Mouse (Mus musculus) right cerebral cortex, postnatal 10 days (tissue): ENCODE measurements around the gene Gas2l3.

Source experiments
- DNase-seq, 2 experiments: peaks; one replicate each; pipeline ENCODE4 v3.0.0; 2021; ENCODE audit warnings: low spot score in 2 of 2

The Gas2l3 gene

GRCm38 (mm10) chr10:89400674-89401336 is 43.0 kb downstream of the Gas2l3 start:
- DNase-seq, result peak in 1 of 2 experiments; percentile 49

DNA sequence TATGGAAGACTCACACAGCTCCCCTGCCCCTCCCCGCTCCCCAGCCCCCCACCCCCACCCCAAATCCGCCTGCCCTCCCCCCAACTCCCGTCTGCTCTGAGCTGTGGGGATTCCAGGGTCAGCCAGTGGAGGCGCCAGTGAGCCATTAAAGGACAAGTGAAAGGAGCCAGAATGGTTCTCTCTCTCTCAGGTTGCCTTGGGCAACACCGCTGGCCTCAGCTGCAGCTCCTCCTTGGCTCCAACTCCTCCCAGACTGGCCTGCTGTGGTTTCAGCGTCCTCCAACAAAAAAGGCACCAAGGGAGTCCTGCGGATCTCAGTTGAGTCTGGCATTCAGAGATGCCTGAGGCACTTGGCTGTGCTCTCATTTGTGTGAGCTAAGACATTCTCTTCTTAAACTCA is 47.9 kb downstream of the Gas2l3 start:
- peak; percentile 71 to 75 for DNase-seq

- no peak for DNase-seq
Measured at GRCm38 (mm10) chr10:89395321-89395720, 48.4 kb downstream of the Gas2l3 start.

DNA sequence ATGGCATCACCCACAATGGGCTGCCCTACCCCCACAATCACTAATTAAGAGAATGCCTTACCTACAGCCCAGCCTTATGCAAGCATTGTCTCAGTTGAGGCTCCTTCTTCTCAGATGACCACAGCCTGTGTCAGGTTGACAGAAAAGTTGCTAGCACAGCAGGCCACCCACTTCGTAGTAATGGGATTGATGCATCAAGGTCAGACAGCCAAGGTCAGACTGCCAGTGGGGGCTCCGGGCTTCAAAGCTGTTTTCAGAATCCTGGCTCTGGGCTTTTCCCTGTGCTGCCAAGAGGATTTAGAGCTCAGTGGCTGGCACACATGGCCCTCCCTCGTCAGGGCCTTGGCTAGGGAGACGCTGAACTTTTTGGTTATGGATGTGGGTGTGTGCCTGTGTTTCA is 51.1 kb downstream of the Gas2l3 start:
- DNase-seq, result no peak

- DNase-seq, result peak in 1 of 2 experiments; percentile 60
Measured at GRCm38 (mm10) chr10:89391571-89392163, 52.1 kb downstream of the Gas2l3 start.

DNA sequence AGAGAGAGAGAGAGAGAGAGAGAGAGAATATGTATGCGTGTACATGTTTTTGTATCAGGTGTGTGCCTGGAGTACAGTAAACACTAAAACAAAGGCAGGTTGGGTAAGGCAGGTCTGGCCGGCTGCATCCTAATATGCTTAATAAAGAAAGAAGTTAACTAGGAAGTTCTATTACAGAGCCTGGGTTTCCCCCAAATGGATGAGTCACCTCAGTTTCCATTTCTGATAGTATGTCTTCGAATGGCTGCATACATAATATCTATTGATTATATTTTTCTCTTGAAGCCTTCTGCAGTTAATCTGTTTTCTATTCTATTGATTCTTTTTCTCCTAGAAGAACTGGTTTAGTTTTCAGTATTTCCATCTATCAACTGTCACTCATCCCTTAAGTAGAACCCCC is 57.3 kb downstream of the Gas2l3 start:
- no peak for DNase-seq

DNA sequence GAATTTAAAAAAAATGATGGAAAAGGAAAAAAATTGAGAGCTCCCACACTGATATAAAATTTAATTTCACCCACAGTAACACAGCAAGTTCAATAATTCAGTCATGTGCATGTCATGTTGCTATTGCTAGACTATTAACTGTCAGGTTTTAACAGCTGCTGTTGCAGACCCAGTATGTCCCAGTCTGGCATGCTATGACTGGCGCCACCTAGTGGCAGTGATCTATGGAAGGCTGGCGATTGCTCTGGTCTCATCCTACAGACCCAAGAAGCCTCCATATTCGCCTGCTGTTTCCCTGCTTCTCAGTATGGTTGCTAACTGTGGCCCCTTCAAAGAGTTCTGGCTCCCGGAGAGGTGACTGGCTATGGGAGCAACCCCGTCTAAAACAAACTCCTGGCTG is 60.3 kb downstream of the Gas2l3 start:
- peak; percentile 60 to 80 for DNase-seq

GRCm38 (mm10) chr10:89377750-89378149 is 66.0 kb downstream of the Gas2l3 start:
- no peak for DNase-seq

DNA sequence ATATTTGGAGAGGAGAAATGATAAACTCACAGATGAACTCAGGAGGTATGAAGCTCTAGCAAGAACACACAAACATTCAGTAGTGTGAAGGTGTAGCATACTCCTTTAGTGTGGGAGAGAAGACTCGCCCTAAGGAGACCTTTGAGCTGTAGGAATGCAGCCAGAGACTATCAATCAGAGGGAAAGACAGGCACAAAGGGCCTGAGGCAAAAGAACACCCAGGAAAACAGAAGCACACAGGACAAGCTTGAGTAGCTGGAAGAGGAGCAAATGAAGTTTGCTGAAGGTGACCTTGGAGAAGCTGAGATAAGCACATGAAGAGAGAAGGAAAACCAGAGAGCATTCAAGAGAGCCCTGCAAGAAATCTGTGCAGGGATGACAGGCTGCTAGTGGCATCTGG is 73.7 kb downstream of the Gas2l3 start:
- DNase-seq, result no peak

DNA sequence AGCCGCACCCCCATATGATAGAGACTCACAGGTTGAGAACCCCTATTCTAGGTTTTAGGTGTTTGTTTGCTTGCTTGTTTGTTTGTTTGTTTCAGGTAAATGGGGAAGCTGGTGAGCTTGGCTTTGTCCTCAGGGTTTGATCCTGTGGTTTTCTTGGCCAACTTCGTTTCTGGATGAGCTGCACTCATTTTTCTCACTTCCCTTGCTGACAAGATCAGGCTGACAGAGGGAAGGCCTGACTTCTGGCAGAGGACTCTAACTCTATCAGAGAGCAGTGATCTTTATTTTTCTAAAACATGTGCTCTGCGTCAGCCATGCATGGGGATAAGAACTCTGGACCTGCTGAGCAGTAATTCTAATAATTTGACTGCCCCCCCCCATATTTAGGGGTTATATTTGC is 84.8 kb downstream of the Gas2l3 start:
- DNase-seq, result no peak
